Mouse (Mus musculus) forebrain, embryonic 16.5 days (tissue): ENCODE measurements around the gene Nrp1. TPM values are rescaled to one million over a fixed set of nuclear protein-coding genes. Genes with fewer than 3 reads are reported as not detected.

ENCODE experiments used
- ATAC-seq: fragments of 200-750 bp; cut with Nextera tagmentation; 2 replicates; pipeline ENCODE4 v1.8.0; 2017; ENCODE audit warnings: mild to moderate bottlenecking, moderate library complexity
- H3K27ac ChIP-seq: fragments of 300-500 bp; sonication (generic); 2 replicates; pipeline ENCODE4 v1.5.1; 2014; ENCODE audit warnings: low read length, control low read depth
- H3K27me3 ChIP-seq: fragments of 300-500 bp; sonication (generic); replicated peaks from 2 replicates; pipeline ENCODE4 v1.6.1; 2014; ENCODE audit warnings: low read length; ENCODE audit not compliant: control insufficient read depth, insufficient read depth
- H3K36me3 ChIP-seq: fragments of 300-500 bp; sonication (generic); 2 replicates; pipeline ENCODE4 v1.6.1; 2014; ENCODE audit not compliant: control insufficient read depth, insufficient read depth
- H3K4me1 ChIP-seq: fragments of 300-500 bp; sonication (generic); replicated peaks from 2 replicates; pipeline ENCODE4 v1.6.1; 2014; ENCODE audit warnings: low read length; ENCODE audit not compliant: control insufficient read depth, insufficient read depth
- H3K4me2 ChIP-seq: fragments of 300-500 bp; sonication (generic); 2 replicates; pipeline ENCODE4 v1.6.1; 2014; ENCODE audit warnings: mild to moderate bottlenecking, low read length, control low read depth
- H3K4me3 ChIP-seq: fragments of 300-500 bp; sonication (generic); replicated peaks from 2 replicates; pipeline ENCODE4 v1.5.1; 2014; ENCODE audit warnings: mild to moderate bottlenecking, low read length, control low read depth
- H3K9ac ChIP-seq: fragments of 300-500 bp; sonication (generic); replicated peaks from 2 replicates; pipeline ENCODE4 v1.6.1; 2014; ENCODE audit warnings: low read depth, low read length, control low read depth
- H3K9me3 ChIP-seq: fragments of 300-500 bp; sonication (generic); 2 replicates; pipeline ENCODE4 v1.6.1; 2016; ENCODE audit warnings: low read length; ENCODE audit not compliant: control insufficient read depth
- WGBS: fragments of 180-500 bp; shearing (Covaris S2); extraction: QIAGEN DNeasy Blood & Tissue Kit; methylation state at CpG from one replicate; pipeline ENCODE4 v1.1.7; 2014; 5-methylcytosine and 5-hydroxymethylcytosine counted together
- polyA plus RNA-seq: library from polyadenylated mRNA; unstranded; fragments of >200 nt; fragmentation: Nextera tagmentation; extraction: Ambion mirVana; gene quantifications from 2 replicates; pipeline ENCODE4 v1.2.1, GENCODE M21; 2015

Nrp1 gene
- polyA plus RNA-seq, result 143 and 164 TPM in 2 replicates

DNA sequence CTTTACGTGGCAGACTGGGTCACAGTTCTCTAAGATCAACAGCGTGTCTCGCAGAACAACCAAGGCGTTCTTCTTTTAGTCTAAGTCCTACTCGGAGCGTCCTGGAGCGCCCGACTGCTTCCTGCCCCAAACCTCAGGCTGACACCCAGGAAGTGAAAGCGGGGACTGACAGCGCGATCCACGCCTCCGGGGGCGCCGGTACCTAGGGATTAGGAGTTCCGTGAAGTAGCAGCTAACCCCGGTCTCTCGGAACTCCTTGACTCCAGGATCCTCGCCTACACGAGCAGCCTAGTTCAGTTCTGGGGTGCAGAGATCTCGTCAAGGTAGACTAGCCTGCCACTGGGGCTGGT, at the start of gene Nrp1:
Gene Nrp1, plus strand, starts transcription at position 199 of the 350 bp plus-strand sequence.
- 0% methylated on average over 21 of the region's 21 CpGs for WGBS
- Histone ChIP-seq H3K9me3 (no peaks in the 10 kb centered on the region), H3K27ac (peak within 1 kb of the TSS; percentile 97), H3K4me2 (peak within 1 kb of the TSS; percentile 90), H3K36me3 (no peaks in the 10 kb centered on the region), H3K4me1 (peaks cover 34% of the 10 kb centered on the region), H3K9ac (peak within 1 kb of the TSS; percentile 70), H3K4me3 (peak within 1 kb of the TSS; percentile 56), H3K27me3 (no peaks in the 10 kb centered on the region)
- ATAC-seq, result peak; percentile 24

DNA sequence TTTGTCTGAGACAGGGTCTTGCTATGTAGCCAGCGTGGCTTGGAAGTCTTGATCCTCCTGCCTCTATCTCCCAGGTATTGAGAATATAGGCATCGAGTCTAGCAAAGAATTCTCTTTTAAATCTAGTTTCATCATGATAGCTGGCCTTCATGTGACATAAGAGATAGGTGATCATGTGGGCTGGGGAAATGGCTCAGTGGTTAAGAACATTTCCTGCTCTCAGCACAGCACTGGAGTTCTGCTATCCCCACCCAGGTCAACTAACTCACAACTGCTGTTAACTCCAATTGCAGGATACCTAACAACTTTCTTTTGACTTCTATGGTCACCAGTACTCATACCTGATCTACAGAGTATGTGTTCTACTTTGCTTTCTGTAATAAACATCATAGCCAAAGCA, 37.6 kb upstream of the Nrp1 start:
- Histone ChIP-seq H3K4me1 (no peaks in the 10 kb centered on the region), H3K9ac (no peak overlapping the region), H3K27me3 (no peaks in the 10 kb centered on the region), H3K4me3 (no peak overlapping the region), H3K4me2 (no peak overlapping the region), H3K36me3 (no peaks in the 10 kb centered on the region), H3K27ac (no peak overlapping the region), H3K9me3 (no peaks in the 10 kb centered on the region)
- ATAC-seq, result no peak
- 89% methylated on average over 2 of the region's 2 CpGs for WGBS

DNA sequence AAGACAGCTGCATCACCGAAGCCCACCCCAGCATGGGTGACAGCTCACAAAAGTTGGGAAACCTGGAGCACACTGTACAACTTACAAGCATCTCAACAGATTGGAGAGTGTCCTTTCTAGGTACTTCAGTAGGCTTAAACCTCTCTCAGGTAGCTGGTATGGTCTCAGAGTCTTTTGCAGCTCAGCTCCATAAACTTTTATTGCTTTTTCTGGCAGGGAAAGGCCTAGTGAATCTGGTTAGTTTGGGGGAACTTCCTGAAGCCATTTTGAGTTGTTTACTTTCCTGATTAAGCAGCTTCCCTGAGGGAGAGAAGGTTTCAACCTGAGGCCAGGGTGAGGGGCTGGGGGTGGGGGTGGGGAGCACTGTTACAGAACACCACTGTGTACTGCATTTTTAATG, 31.1 kb upstream of the Nrp1 start:
- Histone ChIP-seq H3K4me2 (no peak overlapping the region), H3K4me3 (no peak overlapping the region), H3K36me3 (no peaks in the 10 kb centered on the region), H3K4me1 (no peaks in the 10 kb centered on the region), H3K9me3 (no peaks in the 10 kb centered on the region), H3K27ac (no peak overlapping the region), H3K9ac (no peak overlapping the region), H3K27me3 (no peaks in the 10 kb centered on the region)
- ATAC-seq, result no peak
- WGBS, result 84% methylated on average over 1 of the region's 1 CpGs

DNA sequence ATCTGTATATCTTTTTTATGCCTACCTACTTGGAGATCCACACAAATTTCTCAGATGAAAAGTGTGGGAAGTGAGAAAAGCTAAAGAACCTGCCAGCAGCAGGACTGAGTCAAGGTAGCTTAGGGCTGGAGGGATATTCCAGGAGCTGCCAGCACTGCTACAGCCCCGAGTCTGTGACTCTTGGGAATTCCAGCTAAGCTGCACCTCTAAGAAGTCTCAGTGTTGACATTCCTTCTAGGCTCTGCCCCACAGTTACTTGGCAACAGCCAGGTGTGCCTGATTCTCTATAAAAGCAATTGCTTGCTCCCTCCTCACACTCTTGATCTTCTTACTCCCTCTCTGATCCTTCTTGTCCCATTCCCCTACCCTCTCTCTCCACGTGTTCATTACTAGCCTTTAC, 30.5 kb upstream of the Nrp1 start:
- no peak for ATAC-seq
- H3K36me3 ChIP-seq, result no peaks in the 10 kb centered on the region
- WGBS, result 24% methylated on average over 2 of the region's 2 CpGs

DNA sequence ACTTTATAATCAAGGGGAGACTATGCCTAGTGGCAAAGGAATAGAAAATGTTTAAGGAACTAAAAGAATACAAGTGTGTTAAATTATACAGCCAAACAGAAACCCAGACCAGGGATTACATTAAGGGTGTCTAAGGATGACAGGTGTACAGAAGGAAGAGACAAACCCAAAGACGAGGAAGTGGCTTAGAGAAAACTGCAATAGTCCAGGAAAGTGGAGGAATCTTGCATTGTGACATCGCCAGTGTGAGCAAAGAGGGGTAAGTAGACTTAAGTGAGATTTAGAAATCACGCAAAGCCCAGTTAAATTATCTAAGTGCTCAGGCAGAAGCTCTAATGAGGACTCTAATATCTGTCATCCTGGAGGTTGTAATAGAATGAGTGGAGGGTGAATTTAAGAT, 28.9 kb upstream of the Nrp1 start:
- H3K4me1 ChIP-seq, result no peaks in the 10 kb centered on the region
- H3K9me3 ChIP-seq, result no peaks in the 10 kb centered on the region
- no peak overlapping the region for H3K27ac ChIP-seq
- no peaks in the 10 kb centered on the region for H3K36me3 ChIP-seq
- H3K4me3 ChIP-seq, result no peak overlapping the region
- H3K27me3 ChIP-seq, result no peaks in the 10 kb centered on the region
- WGBS, result 91% methylated on average over 3 of the region's 3 CpGs
- no peak overlapping the region for H3K9ac ChIP-seq
- ATAC-seq, result no peak
- no peak overlapping the region for H3K4me2 ChIP-seq

More for the DNA sequence above, 30.5 kb upstream of the Nrp1 start:
- H3K27me3 ChIP-seq, result no peaks in the 10 kb centered on the region
- no peak overlapping the region for H3K27ac ChIP-seq
- no peak overlapping the region for H3K9ac ChIP-seq
- no peak overlapping the region for H3K4me2 ChIP-seq
- no peaks in the 10 kb centered on the region for H3K4me1 ChIP-seq
- no peak overlapping the region for H3K4me3 ChIP-seq
- H3K9me3 ChIP-seq, result no peaks in the 10 kb centered on the region

DNA sequence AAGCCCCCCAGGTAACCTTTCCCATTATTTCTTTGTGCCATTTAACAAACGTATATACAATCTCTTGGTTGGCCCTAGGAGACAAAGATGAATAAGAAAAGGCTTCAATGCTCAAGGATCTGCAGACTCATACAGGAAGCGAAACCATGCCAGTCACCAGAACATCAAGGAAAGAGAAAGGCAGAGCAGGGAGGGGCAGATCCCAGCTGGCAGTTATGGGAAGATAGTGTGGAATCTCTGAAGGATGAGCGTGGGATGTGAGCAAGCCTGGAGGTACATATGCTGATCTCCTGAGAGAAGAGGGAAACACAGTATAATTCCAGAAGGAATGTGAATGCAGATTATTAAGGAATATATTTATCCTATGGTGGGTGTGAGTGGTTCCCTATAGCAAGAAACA, 22.4 kb upstream of the Nrp1 start:
- no peaks in the 10 kb centered on the region for H3K36me3 ChIP-seq
- H3K27ac ChIP-seq, result no peak overlapping the region
- H3K9ac ChIP-seq, result no peak overlapping the region
- H3K9me3 ChIP-seq, result no peaks in the 10 kb centered on the region
- no peaks in the 10 kb centered on the region for H3K27me3 ChIP-seq
- no peak overlapping the region for H3K4me3 ChIP-seq
- H3K4me2 ChIP-seq, result no peak overlapping the region
- no peaks in the 10 kb centered on the region for H3K4me1 ChIP-seq
- 78% methylated on average over 3 of the region's 3 CpGs for WGBS
- no peak for ATAC-seq

DNA sequence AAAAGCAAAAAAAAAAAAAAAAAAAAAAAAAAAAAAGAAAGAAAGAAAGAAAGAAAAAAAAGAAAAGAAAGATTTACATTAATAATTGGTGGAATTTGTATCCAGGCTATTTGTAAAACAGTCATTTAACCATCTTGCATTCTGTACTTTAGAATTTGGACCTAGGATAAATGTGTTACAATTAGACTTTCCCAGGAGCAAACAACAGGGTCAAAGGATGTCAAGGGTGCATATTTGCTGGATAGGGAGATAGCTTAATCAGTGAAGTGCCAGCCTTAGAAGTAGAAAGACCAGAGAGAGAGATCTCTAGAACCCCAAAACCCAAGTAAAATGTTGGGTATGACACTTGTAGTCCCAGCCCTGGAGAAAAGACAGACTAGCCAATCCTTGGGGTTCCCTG, 19.5 kb upstream of the Nrp1 start:
- ATAC-seq, result no peak
- no peak overlapping the region for H3K4me2 ChIP-seq
- H3K4me3 ChIP-seq, result no peak overlapping the region
- H3K27me3 ChIP-seq, result no peaks in the 10 kb centered on the region
- H3K36me3 ChIP-seq, result no peaks in the 10 kb centered on the region
- H3K4me1 ChIP-seq, result no peaks in the 10 kb centered on the region
- no peak overlapping the region for H3K9ac ChIP-seq
- no peak overlapping the region for H3K27ac ChIP-seq
- H3K9me3 ChIP-seq, result no peaks in the 10 kb centered on the region

DNA sequence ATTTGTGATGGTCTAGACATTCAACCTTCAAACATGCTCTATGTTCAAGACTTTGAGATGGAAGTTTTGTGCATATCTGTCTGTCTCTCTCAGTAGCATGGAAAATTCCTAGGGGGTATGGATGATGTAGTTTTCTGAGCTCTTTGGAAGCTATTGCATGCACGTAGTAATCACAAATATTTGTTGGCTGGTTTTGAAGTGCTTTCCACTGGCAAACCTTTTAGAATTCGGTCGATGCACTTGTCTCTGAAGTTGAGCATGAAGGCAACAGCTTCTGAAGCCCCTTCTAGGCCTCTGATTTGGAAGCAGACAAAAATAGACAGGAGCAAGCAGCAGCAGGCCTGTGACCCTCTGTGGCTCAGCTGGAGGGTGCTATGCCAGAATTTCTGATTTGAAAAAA, 18.9 kb upstream of the Nrp1 start:
- H3K4me3 ChIP-seq, result no peak overlapping the region
- H3K36me3 ChIP-seq, result no peaks in the 10 kb centered on the region
- no peaks in the 10 kb centered on the region for H3K27me3 ChIP-seq
- no peak for ATAC-seq
- 89% methylated on average over 3 of the region's 3 CpGs for WGBS
- H3K4me2 ChIP-seq, result no peak overlapping the region
- H3K9ac ChIP-seq, result no peak overlapping the region
- H3K4me1 ChIP-seq, result no peaks in the 10 kb centered on the region
- no peak overlapping the region for H3K27ac ChIP-seq
- no peaks in the 10 kb centered on the region for H3K9me3 ChIP-seq

DNA sequence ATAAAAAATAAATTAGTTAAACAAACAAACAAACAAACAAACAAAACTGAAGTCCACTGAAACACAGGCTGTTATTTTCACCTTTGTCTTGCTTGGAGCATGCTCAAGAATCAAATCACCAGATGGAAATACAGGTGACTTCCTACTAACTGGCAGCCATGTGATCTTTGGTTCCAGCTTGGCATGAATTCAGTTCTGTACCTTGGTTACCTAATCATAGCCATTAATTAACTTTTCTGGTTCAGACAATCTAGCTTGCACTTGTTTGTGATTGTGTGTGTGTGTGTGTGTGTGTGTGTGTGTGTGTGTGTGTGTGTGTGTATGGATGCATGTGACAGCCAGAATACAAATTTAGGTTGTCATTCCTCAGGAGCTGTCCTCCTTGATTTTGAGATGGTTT, 8.0 kb upstream of the Nrp1 start:
- no peak for ATAC-seq
- no peak overlapping the region for H3K4me2 ChIP-seq
- no peaks in the 10 kb centered on the region for H3K36me3 ChIP-seq

DNA sequence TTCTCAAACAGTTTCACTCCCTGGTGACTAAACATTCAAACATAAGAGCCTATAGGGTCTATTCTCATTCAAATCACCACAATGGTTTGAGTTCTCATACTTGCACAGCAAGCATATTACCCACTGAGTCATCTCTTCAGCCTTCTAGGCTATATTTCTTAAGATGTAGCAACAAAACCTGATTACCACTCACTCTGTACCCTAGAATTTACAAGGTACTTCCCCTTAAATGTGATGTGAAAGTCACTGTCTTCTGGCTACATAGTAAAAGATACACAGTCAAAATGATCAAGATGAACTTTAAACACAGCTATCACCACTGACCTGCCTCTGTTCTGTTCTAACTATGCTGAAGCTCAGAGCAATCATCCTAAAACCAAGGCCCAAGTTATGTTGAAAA, 7.2 kb upstream of the Nrp1 start:
- no peak for ATAC-seq
- Histone ChIP-seq H3K9ac (no peak overlapping the region), H3K4me3 (no peak overlapping the region)

More for the DNA sequence above, 8.0 kb upstream of the Nrp1 start:
- Histone ChIP-seq H3K27ac (no peak overlapping the region), H3K27me3 (no peaks in the 10 kb centered on the region), H3K9ac (no peak overlapping the region), H3K9me3 (no peaks in the 10 kb centered on the region), H3K4me1 (no peaks in the 10 kb centered on the region), H3K4me3 (no peak overlapping the region)

More for the DNA sequence above, 7.2 kb upstream of the Nrp1 start:
- Histone ChIP-seq H3K27me3 (no peaks in the 10 kb centered on the region), H3K9me3 (no peaks in the 10 kb centered on the region), H3K27ac (no peak overlapping the region), H3K36me3 (no peaks in the 10 kb centered on the region), H3K4me2 (no peak overlapping the region), H3K4me1 (peaks cover 1% of the 10 kb centered on the region; the same call in 1 of the 2 replicates)
